Mouse (Mus musculus): Measurements from ENCODE around the gene Tbxa2r.

The Tbxa2r gene

DNA sequence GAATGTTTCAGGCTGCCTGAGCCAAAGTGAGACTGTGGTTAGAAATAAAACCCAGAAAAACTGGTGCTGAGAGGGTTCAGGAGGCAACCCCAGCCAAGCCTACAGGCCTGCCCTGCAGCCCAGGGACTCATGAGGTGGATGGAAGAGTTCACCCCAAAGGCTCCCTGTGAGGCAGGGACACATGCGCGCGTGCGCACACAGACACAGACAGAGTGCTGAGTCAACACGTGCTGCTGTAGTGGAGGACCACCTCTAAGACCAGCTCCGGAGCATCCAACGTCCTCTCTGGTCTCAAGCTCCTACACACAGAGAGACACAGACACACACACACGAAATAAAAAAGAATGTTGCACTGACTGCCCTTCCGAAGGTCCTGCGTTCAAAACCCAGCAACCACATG, 46.8 kb downstream of the Tbxa2r start:
- DNase-seq: no peak

- peak in 1 of 2 experiments; percentile 43 for DNase-seq
These were observed 48.2 kb downstream of the Tbxa2r start for GRCm38 (mm10) chr10:81376561-81377361.

GRCm38 (mm10) chr10:81377362-81377664, 48.8 kb downstream of the Tbxa2r start:
- DNase-seq: no peak

DNA sequence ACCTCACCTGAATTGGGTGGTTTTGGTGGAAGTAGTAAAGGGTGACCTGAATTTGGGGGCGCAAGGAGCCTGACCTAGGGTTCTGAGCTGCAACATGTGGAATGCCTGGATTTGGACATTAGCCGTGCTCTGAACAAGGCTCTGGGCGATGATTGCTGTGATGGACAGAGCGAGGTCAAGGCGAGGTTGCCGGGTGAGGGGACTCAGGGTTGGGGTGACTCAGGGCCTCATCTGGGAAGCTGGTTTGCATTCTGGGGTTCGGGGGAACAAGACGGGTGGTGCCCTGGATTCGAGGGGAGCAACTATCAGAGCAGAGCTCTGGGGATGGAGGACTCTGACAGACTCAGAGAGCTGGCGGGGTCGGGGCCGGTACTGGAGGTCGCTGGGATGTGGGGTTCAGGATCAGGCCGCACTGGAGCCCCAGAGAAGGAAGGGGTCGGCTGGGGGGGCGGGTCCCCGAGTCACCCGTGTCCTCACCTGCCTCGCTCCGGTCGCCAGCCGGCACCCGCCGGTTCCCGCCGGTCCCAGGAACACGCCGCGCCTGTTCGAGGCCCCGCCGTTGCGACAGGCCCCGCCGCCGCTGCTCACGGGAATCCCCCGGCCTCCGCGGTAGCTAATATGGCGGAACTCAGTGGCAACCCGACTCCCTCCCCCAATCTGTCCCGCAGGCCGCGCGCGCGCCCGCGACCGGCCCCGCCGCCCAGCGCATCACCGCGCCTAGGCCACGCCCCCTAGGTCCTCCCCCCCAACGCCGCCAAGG, 49.4 kb downstream of the Tbxa2r start, which contains the start of gene Fzr1:
TSS of gene Fzr1 (minus strand) at position 724 of the 760 bp plus-strand sequence.
- no peak for DNase-seq

GRCm38 (mm10) chr10:81378553-81379182, 50.1 kb downstream of the Tbxa2r start:
- DNase-seq: peak; percentile 100

DNA sequence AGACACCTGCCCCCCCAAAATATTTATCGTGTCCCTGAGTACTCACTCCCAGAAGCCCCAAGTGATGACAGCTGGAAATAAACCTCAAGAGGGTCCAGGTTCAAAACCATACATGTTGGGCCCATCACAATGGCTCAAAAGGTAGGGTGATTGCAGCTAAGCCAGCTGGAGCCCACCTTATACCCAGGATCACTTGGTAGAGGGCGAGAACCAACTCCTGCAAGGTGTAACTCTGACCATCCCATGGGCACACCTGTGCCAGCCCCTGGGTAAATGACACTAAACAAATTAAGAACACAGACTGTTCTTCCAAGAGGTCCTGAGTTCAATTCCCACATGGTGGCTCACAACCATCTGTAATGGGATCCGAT, 50.6 kb downstream of the Tbxa2r start:
- no peak for DNase-seq

DNA sequence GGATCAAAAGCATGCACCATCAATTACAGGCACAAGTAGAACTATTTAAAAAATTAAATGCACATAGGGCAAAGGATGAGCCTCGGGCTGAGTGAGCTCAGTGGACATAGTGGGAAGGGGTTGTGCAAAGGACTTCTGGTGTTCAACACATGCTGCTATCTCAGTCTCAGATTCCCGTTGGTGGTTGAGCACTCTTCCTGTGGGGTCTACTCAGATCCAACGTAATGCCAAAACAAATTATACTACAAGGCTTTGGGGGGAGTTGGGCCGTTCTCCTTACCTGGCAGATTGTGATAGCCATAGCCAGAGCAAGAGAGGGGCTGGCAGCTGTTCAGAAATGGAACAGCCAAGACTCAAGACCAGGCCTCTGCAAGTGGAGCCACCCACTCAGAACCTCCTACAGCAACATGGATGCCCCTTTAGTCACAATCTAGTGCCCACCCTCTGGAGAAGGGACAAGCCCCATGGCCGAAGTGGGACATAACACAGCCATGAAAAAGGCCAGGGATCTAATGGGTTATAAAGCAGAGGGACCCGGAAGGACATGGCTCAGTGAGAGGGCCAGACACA, 51.4 kb downstream of the Tbxa2r start:
- DNase-seq: no peak

- DNase-seq: no peak
These were observed 53.5 kb downstream of the Tbxa2r start for GRCm38 (mm10) chr10:81382039-81382438.

- peak; percentile 98 to 99 for DNase-seq
These were observed 55.5 kb downstream of the Tbxa2r start, which contains the start of the genes Dohh and Gm48551 for GRCm38 (mm10) chr10:81383802-81384604. Gene Dohh, plus strand, starts transcription at chr10:81384428. Gene Gm48551, plus strand, starts transcription at chr10:81384466.

DNA sequence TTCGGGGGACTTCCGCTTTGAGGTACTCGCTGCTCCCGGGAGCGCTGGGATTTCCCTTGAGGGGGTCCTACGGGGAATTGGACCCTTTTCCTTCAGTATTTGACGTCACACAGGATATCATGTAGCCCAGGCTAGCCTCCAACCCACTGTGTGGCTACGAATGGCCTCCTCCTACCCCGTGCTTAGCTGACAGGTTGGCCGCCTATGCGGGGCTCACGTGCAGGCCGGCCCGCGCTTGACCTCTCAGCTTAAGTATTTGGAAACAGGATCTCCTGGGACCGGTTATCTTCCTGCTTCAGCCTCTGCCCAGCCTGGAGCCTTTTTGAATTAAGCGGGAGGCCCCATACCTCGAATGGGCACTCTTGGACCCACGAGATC, 56.1 kb downstream of the Tbxa2r start:
- DNase-seq: no peak

Measured in kidney, postnatal 25 days (tissue).